Mouse (Mus musculus): Measurements from ENCODE around the gene Rflnb. TPM values are rescaled to one million over a fixed set of nuclear protein-coding genes. Genes with fewer than 3 reads are reported as not detected.
"Not testable (repeated sequence)": the region's sequence is repeated elsewhere in the genome, so short reads cannot be mapped to it uniquely, and the experiment has no call there.

Gene Rflnb
- polyA plus RNA-seq, 1 experiment from 2014 or later: 35.4 TPM

GRCm38 (mm10) chr11:76028072-76028465 is 487 bp upstream of the Rflnb start:
- no peaks in the 10 kb centered on the region for H3K9me3 ChIP-seq (replicated peaks)
- WGBS: 2% methylated on average over 10 of the region's 14 CpGs
- peak overlapping the region; percentile 89 for H3K27ac ChIP-seq
- peaks cover 18% of the 10 kb centered on the region for H3K27me3 ChIP-seq (ENCODE audit: low read depth, poor library complexity, severe bottlenecking)
- DNase-seq (ENCODE audit: low spot score): no peak
- H3K4me1 ChIP-seq: peaks cover 37% of the 10 kb centered on the region
- H3K4me3 ChIP-seq: peak overlapping the region; percentile 69
- peaks cover 13% of the 10 kb centered on the region for H3K36me3 ChIP-seq

DNA sequence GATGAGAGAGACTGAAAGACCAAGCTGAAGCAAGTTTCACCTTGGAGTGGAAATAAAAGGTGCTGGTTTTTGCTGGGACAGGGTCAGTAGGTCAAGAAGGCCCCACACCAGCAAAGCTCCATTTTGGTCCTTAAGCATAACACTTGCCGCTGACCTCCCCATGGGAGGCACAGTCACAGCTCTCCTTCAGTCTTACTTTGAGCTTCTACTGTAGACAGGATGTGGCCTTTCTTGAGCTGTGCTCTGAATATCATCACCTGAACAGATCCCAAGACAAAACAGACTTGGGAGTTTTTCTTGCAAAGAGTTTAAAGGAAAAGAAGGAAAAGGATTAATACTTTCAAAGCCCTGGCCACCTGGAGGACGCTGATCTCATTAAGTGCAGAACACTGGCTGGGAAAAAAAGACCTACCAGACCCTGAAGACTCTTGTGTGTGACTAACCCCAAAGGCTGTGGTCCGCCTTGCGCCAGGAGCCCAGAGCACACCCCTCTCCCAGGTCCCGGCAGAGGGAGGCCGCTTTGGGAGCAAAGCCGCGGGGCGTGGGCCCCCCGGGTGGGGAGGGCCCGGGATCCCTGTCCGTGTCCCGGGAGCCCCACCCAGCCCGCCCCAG is 949 bp downstream of the Rflnb start:
- Histone ChIP-seq H3K36me3 (peaks cover 25% of the 10 kb centered on the region), H3K27ac (peak overlapping the region; percentile 89), H3K4me1 (peaks cover 37% of the 10 kb centered on the region), H3K27me3 (ENCODE audit: low read depth, poor library complexity, severe bottlenecking) (peaks cover 18% of the 10 kb centered on the region), H3K4me3 (peak overlapping the region; percentile 69), H3K9me3 (replicated peaks) (no peaks in the 10 kb centered on the region)
- DNase-seq (ENCODE audit: low spot score): no peak
- 6% methylated on average over 14 of the region's 14 CpGs for WGBS

DNA sequence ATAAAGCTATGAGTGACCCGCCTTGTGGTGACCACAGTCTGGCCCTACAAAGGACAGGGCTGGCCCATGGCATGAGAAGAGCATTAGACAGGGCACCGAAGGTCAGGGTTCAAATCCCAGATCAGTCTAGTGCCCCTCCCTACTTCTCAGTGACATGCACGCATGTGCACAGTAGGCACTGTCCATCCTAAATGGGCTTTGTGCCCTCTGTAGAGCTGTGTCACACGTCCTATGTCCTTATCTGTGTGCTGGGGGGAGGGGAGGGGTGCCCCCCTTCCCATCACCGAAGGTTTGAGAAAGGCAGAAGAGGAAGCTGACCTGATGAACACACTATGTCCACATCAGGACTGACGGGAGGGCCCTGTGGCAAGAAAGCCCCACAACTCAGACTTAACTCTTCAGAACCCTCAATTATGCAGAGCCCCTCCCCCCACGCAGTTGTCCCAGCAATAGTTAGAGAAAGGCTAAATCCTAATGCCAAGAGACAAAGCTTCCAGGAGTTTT is 2.5 kb downstream of the Rflnb start:
- Histone ChIP-seq H3K4me1 (peaks cover 39% of the 10 kb centered on the region), H3K9me3 (replicated peaks) (no peaks in the 10 kb centered on the region), H3K27me3 (ENCODE audit: low read depth, poor library complexity, severe bottlenecking) (peaks cover 18% of the 10 kb centered on the region), H3K27ac (0 out of 2 replicates have a peak overlapping the region, but pooled peaks have one; percentile 17), H3K36me3 (peaks cover 26% of the 10 kb centered on the region), H3K4me3 (no peak overlapping the region)
- 75% methylated on average over 7 of the region's 7 CpGs for WGBS
- no peak for DNase-seq (ENCODE audit: low spot score)

GRCm38 (mm10) chr11:76020916-76021315 is 6.7 kb downstream of the Rflnb start:
- H3K4me3 ChIP-seq: no peak overlapping the region
- H3K4me1 ChIP-seq: peaks cover 13% of the 10 kb centered on the region
- H3K9me3 ChIP-seq (replicated peaks): no peaks in the 10 kb centered on the region
- H3K27ac ChIP-seq: no peak overlapping the region
- no peak for DNase-seq (ENCODE audit: low spot score)
- H3K36me3 ChIP-seq: peaks cover 32% of the 10 kb centered on the region
- 0 out of 2 replicates have a peak, but pooled peaks cover 2% of the 10 kb centered on the region for H3K27me3 ChIP-seq (ENCODE audit: low read depth, poor library complexity, severe bottlenecking)
- WGBS: 80% methylated on average over 9 of the region's 9 CpGs

GRCm38 (mm10) chr11:76019879-76020278 is 7.7 kb downstream of the Rflnb start:
- no peaks in the 10 kb centered on the region for H3K27me3 ChIP-seq (ENCODE audit: low read depth, poor library complexity, severe bottlenecking)
- H3K4me1 ChIP-seq: peaks cover 8% of the 10 kb centered on the region
- no peak for DNase-seq (ENCODE audit: low spot score)
- 92% methylated on average over 4 of the region's 4 CpGs for WGBS
- no peaks in the 10 kb centered on the region for H3K9me3 ChIP-seq (replicated peaks)
- peaks cover 29% of the 10 kb centered on the region for H3K36me3 ChIP-seq
- no peak overlapping the region for H3K27ac ChIP-seq
- no peak overlapping the region for H3K4me3 ChIP-seq

GRCm38 (mm10) chr11:76015814-76016213 is 11.8 kb downstream of the Rflnb start:
- Histone ChIP-seq H3K36me3 (peaks cover 5% of the 10 kb centered on the region), H3K4me1 (0 out of 2 replicates have a peak, but pooled peaks cover 7% of the 10 kb centered on the region), H3K4me3 (no peak overlapping the region), H3K27ac (no peak overlapping the region), H3K9me3 (replicated peaks) (no peaks in the 10 kb centered on the region), H3K27me3 (ENCODE audit: low read depth, poor library complexity, severe bottlenecking) (no peaks in the 10 kb centered on the region)
- 77% methylated on average over 4 of the region's 4 CpGs for WGBS
- no peak for DNase-seq (ENCODE audit: low spot score)

DNA sequence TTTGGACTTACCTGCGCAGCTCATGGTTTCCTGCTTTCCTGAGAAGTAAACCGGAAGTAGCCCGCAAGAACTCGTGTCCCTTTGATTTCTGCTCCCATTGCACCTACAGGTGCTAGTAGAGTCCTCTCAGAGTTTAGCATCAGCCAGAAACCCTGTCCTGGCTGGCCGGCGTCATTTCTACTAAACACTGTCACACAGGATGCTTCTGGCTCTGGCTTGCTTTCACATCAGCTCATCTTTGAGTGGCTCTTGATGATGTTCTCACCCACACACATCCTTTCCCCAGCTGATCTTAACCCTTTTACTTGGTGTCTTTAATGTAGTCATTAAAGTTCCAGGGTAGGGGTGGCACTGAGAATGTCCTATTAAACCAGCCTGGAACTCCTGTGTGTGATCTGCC is 12.3 kb downstream of the Rflnb start:
- WGBS: 87% methylated on average over 6 of the region's 6 CpGs
- DNase-seq (ENCODE audit: low spot score): no peak
- H3K27me3 ChIP-seq (ENCODE audit: low read depth, poor library complexity, severe bottlenecking): no peaks in the 10 kb centered on the region

GRCm38 (mm10) chr11:76010838-76011624 is 16.6 kb downstream of the Rflnb start:
- Histone ChIP-seq H3K36me3 (no peaks in the 10 kb centered on the region), H3K4me3 (no peak overlapping the region), H3K4me1 (0 out of 2 replicates have a peak, but pooled peaks cover 5% of the 10 kb centered on the region), H3K27me3 (ENCODE audit: low read depth, poor library complexity, severe bottlenecking) (no peaks in the 10 kb centered on the region), H3K27ac (no peak overlapping the region), H3K9me3 (replicated peaks) (no peaks in the 10 kb centered on the region)
- no peak for DNase-seq (ENCODE audit: low spot score)
- 86% methylated on average over 9 of the region's 9 CpGs for WGBS

More for the DNA sequence above, 12.3 kb downstream of the Rflnb start:
- 0 out of 2 replicates have a peak, but pooled peaks cover 6% of the 10 kb centered on the region for H3K4me1 ChIP-seq
- no peak overlapping the region for H3K27ac ChIP-seq
- no peak overlapping the region for H3K4me3 ChIP-seq
- H3K9me3 ChIP-seq (replicated peaks): no peaks in the 10 kb centered on the region
- H3K36me3 ChIP-seq: peaks cover 5% of the 10 kb centered on the region

GRCm38 (mm10) chr11:76009101-76009500 is 18.5 kb downstream of the Rflnb start:
- no peaks in the 10 kb centered on the region for H3K36me3 ChIP-seq
- H3K27me3 ChIP-seq (ENCODE audit: low read depth, poor library complexity, severe bottlenecking): no peaks in the 10 kb centered on the region
- H3K4me3 ChIP-seq: no peak overlapping the region
- no peaks in the 10 kb centered on the region for H3K9me3 ChIP-seq (replicated peaks)
- no peaks in the 10 kb centered on the region for H3K4me1 ChIP-seq
- no peak overlapping the region for H3K27ac ChIP-seq
- 84% methylated on average over 6 of the region's 6 CpGs for WGBS
- no peak for DNase-seq (ENCODE audit: low spot score)

DNA sequence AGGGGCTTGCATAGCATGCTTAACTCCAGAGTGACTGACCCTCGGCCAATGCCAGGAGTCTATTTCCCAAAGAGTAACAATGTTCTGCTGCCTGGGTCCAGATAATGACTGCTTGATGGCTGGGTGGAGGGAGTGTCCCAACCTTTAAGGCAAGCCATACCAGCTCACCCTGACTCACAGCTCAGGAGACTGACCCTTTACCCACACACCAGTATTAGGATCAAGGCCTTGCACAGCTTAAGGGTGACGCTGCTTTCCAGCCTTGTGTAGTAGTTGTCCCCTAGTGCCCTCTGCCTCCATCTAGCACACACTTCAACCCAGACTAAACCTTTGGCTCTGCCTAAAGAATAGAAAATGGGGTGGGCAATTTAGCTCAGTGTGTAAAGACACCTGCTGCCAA is 19.4 kb downstream of the Rflnb start:
- no peak for DNase-seq (ENCODE audit: low spot score)
- no peaks in the 10 kb centered on the region for H3K4me1 ChIP-seq
- H3K36me3 ChIP-seq: no peaks in the 10 kb centered on the region
- H3K27ac ChIP-seq: no peak overlapping the region
- peaks cover 7% of the 10 kb centered on the region; the same call in 1 of the 2 replicates for H3K27me3 ChIP-seq (ENCODE audit: low read depth, poor library complexity, severe bottlenecking)
- 86% methylated on average over 2 of the region's 2 CpGs for WGBS
- no peaks in the 10 kb centered on the region for H3K9me3 ChIP-seq (replicated peaks)
- H3K4me3 ChIP-seq: no peak overlapping the region

GRCm38 (mm10) chr11:76004276-76004675 is 23.3 kb downstream of the Rflnb start:
- not testable (repeated sequence) for H3K36me3 ChIP-seq; H3K9me3 ChIP-seq (replicated peaks); DNase-seq (ENCODE audit: low spot score); H3K4me3 ChIP-seq; H3K4me1 ChIP-seq; H3K27ac ChIP-seq
- H3K27me3 ChIP-seq (ENCODE audit: low read depth, poor library complexity, severe bottlenecking): peaks cover 43% of the 10 kb centered on the region
- 91% methylated on average over 7 of the region's 7 CpGs for WGBS

GRCm38 (mm10) chr11:76001237-76001878 is 26.2 kb downstream of the Rflnb start:
- H3K27ac ChIP-seq: no peak overlapping the region
- no peak for DNase-seq (ENCODE audit: low spot score)
- peaks cover 8% of the 10 kb centered on the region for H3K4me1 ChIP-seq
- no peaks in the 10 kb centered on the region for H3K9me3 ChIP-seq (replicated peaks)
- H3K36me3 ChIP-seq: no peaks in the 10 kb centered on the region
- WGBS: 77% methylated on average over 3 of the region's 3 CpGs
- H3K4me3 ChIP-seq: no peak overlapping the region
- peaks cover 48% of the 10 kb centered on the region for H3K27me3 ChIP-seq (ENCODE audit: low read depth, poor library complexity, severe bottlenecking)

GRCm38 (mm10) chr11:76000701-76001100 is 26.9 kb downstream of the Rflnb start:
- no peak for DNase-seq (ENCODE audit: low spot score)
- no peak overlapping the region for H3K4me3 ChIP-seq
- H3K4me1 ChIP-seq: peaks cover 8% of the 10 kb centered on the region
- WGBS: 89% methylated on average over 5 of the region's 5 CpGs
- no peaks in the 10 kb centered on the region for H3K9me3 ChIP-seq (replicated peaks)
- H3K36me3 ChIP-seq: no peaks in the 10 kb centered on the region
- no peak overlapping the region for H3K27ac ChIP-seq
- H3K27me3 ChIP-seq (ENCODE audit: low read depth, poor library complexity, severe bottlenecking): peaks cover 48% of the 10 kb centered on the region
